Mouse (Mus musculus): ENCODE measurements around the gene Usp6nl. TPM values are rescaled to one million over a fixed set of nuclear protein-coding genes. Genes with fewer than 3 reads are reported as not detected.

Usp6nl gene
- total and polyA plus RNA-seq, 3 experiments = 8.9 to 67.1 (median 24.8) TPM

DNA sequence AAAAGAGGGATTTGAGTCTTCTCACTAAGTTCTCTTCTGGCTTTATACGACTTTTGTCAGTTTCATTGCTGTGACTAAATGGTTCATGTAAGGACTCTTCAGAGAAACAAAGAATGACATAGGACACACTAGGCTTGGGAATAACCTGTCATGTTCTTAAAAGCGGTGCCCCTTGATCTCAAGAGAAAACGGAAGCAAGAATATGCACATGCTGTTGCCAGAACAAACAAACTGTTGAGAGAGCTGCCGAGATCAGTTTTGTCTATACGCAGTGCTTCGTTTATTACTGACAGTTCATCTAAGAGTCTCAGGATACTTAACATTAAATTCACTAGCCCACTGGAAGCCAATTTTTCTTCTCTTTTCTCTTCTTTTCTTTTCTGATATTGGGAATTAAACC lies 76.4 kb downstream of the Usp6nl start:
- no peaks in the 10 kb centered on the region for H3K79me2 ChIP-seq (ENCODE audit: control insufficient read depth, insufficient read depth, low read length, poor library complexity)
- H3K4me3 ChIP-seq (ENCODE audit: control insufficient read depth in 1 of 2, insufficient read depth in 1 of 2, low read depth in 2 of 2, low read length in 2 of 2) = no peak overlapping the region
- H3K36me3 ChIP-seq (ENCODE audit: control insufficient read depth in 1 of 2, insufficient read depth in 2 of 2, low read length in 2 of 2) = peaks cover 2 to 21% of the 10 kb centered on the region in 2 experiments
- DNase-seq (ENCODE audit: low read depth, low spot score) = no peak
- no peak overlapping the region for H3K9ac ChIP-seq (ENCODE audit: control insufficient read depth, low read depth, low read length, poor library complexity, severe bottlenecking)
- TF ChIP-seq POLR2A (IDR thresholded peaks at IDR 0.05; ENCODE audit: control insufficient read depth in 1 of 2, insufficient read depth in 1 of 2, low read depth in 1 of 2, low read length in 2 of 2, poor library complexity in 1 of 2) = no peak
- TF ChIP-seq CHD2 (IDR thresholded peaks at IDR 0.05; ENCODE audit: low read length) = no peak
- TF ChIP-seq EP300 (IDR thresholded peaks at IDR 0.05; ENCODE audit: low read depth in 1 of 2, low read length in 2 of 2) = no peak
- TF ChIP-seq ZC3H11A (IDR thresholded peaks at IDR 0.05; ENCODE audit: low read depth, low read length) = no peak
- TF ChIP-seq MYB (IDR thresholded peaks at IDR 0.05; ENCODE audit: low read depth, low read length) = no peak
- TF ChIP-seq HCFC1 (IDR thresholded peaks at IDR 0.05; ENCODE audit: low read depth, low read length) = no peak
- TF ChIP-seq POLR2AphosphoS2 (IDR thresholded peaks at IDR 0.05; ENCODE audit: low read length) = no peak
- no peak for TF ChIP-seq ELF1 (IDR thresholded peaks at IDR 0.05; ENCODE audit: low read depth, low read length)
- TF ChIP-seq RAD21 (IDR thresholded peaks at IDR 0.05; ENCODE audit: low read depth, low read length) = no peak
- no peak for TF ChIP-seq CTCF (IDR thresholded peaks at IDR 0.05 in 2 of 3, conservative IDR thresholded peaks at IDR 0.05 in 1 of 3; ENCODE audit: control insufficient read depth in 1 of 3, insufficient read depth in 1 of 3, low read depth in 2 of 3, low read length in 3 of 3, poor library complexity in 1 of 3, severe bottlenecking in 1 of 3)
- no peak for TF ChIP-seq SIN3A (IDR thresholded peaks at IDR 0.05; ENCODE audit: low read length)
- no peak for TF ChIP-seq MAFK (IDR thresholded peaks at IDR 0.05; ENCODE audit: borderline replicate concordance, low read depth, low read length)
- TF ChIP-seq GATA1 (IDR thresholded peaks at IDR 0.05; ENCODE audit: low read depth, low read length) = no peak
- TF ChIP-seq CHD1 (IDR thresholded peaks at IDR 0.05; ENCODE audit: low read depth, low read length) = no peak
- no peak for TF ChIP-seq ETS1 (IDR thresholded peaks at IDR 0.05; ENCODE audit: low read depth, low read length)
- H3K27ac ChIP-seq (ENCODE audit: control insufficient read depth, low read depth, low read length) = no peak overlapping the region
- peaks cover 14% of the 10 kb centered on the region in 2 experiments for H3K4me1 ChIP-seq (ENCODE audit: control insufficient read depth in 1 of 2, insufficient read depth in 2 of 2, low read length in 2 of 2)
- no peaks in the 10 kb centered on the region for H3K27me3 ChIP-seq (ENCODE audit: control insufficient read depth in 1 of 2, insufficient read depth in 2 of 2, low read length in 2 of 2)
- no peaks in the 10 kb centered on the region for H3K9me3 ChIP-seq (replicated peaks; ENCODE audit: insufficient read depth, low read length)

DNA sequence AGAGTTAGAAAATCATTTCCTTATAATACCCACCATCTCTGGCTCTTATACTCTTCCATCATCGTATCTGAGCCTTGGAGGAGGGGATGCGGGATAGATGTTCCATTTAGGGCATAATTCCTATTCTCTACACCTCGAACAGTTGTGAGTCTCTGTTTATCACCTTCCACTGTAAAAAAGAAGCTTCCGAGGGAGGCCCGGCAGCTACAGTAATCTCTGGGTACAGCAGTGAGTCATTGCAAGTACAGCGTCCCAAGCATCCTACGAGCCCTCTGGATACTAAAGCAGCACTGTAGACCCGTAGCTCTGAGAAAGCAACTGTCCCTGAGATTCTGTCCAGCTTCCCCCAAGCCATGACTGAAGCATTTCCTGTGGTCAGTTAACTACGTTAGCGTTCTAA lies 78.6 kb downstream of the Usp6nl start:
- TF ChIP-seq CHD1 (IDR thresholded peaks at IDR 0.05; ENCODE audit: low read depth, low read length) (no peak), MYC (IDR thresholded peaks at IDR 0.05; ENCODE audit: low read depth, low read length) (no peak), TBP (IDR thresholded peaks at IDR 0.05; ENCODE audit: low read depth, low read length) (no peak), JUND (IDR thresholded peaks at IDR 0.05; ENCODE audit: low read depth, low read length) (no peak), ZKSCAN1 (IDR thresholded peaks at IDR 0.05; ENCODE audit: low read depth, low read length) (no peak), MAZ (IDR thresholded peaks at IDR 0.05; ENCODE audit: low read depth, low read length) (no peak)
- Histone ChIP-seq H3K9ac (ENCODE audit: control insufficient read depth, low read depth, low read length, poor library complexity, severe bottlenecking) (no peak overlapping the region), H3K36me3 (ENCODE audit: control insufficient read depth in 1 of 2, insufficient read depth in 2 of 2, low read length in 2 of 2) (peaks cover 2 to 10% of the 10 kb centered on the region in 2 experiments), H3K4me1 (ENCODE audit: control insufficient read depth in 1 of 2, insufficient read depth in 2 of 2, low read length in 2 of 2) (peaks cover 6 to 7% of the 10 kb centered on the region in 2 experiments), H3K9me3 (replicated peaks; ENCODE audit: insufficient read depth, low read length) (no peaks in the 10 kb centered on the region), H3K27me3 (ENCODE audit: control insufficient read depth in 1 of 2, insufficient read depth in 2 of 2, low read length in 2 of 2) (no peaks in the 10 kb centered on the region), H3K4me3 (ENCODE audit: control insufficient read depth in 1 of 2, insufficient read depth in 1 of 2, low read depth in 2 of 2, low read length in 2 of 2) (no peak overlapping the region), H3K79me2 (ENCODE audit: control insufficient read depth, insufficient read depth, low read length, poor library complexity) (no peaks in the 10 kb centered on the region), H3K27ac (ENCODE audit: control insufficient read depth, low read depth, low read length) (no peak overlapping the region)
- DNase-seq (ENCODE audit: low read depth, low spot score) = no peak
